Mouse (Mus musculus) hindbrain, embryonic 13.5 days (tissue): ENCODE measurements at regions not wholly inside any gene's neighbourhood (a gene's known extent, or its start where the extent isn't known, plus 50 kb on each side); places are given as distances from the start of the nearest gene placed in this dataset.

Source experiments
- ATAC-seq: fragments of 200-750 bp; cut with Nextera tagmentation; 2 replicates; pipeline ENCODE4 v1.8.0; 2017; ENCODE audit warnings: moderate TSS enrichment; ENCODE audit not compliant: low FRiP score
- H3K27ac ChIP-seq: fragments of 300-500 bp; sonication (generic); 2 replicates; pipeline ENCODE4 v1.5.1; 2015; ENCODE audit warnings: inconsistent platforms, mild to moderate bottlenecking, moderate library complexity
- H3K27me3 ChIP-seq: fragments of 300-500 bp; sonication (generic); 2 replicates; pipeline ENCODE4 v1.6.1; 2015; ENCODE audit warnings: mild to moderate bottlenecking, inconsistent platforms
- H3K36me3 ChIP-seq: fragments of 300-500 bp; sonication (generic); 2 replicates; pipeline ENCODE4 v1.6.1; 2015; ENCODE audit warnings: mild to moderate bottlenecking, inconsistent platforms
- H3K4me1 ChIP-seq: fragments of 300-500 bp; sonication (generic); replicated peaks from 2 replicates; pipeline ENCODE4 v1.6.1; 2015; ENCODE audit warnings: inconsistent platforms
- H3K4me2 ChIP-seq: fragments of 300-500 bp; sonication (generic); 2 replicates; pipeline ENCODE4 v1.6.1; 2015; ENCODE audit warnings: inconsistent platforms, mild to moderate bottlenecking, moderate library complexity
- H3K4me3 ChIP-seq: fragments of 300-500 bp; sonication (generic); 2 replicates; pipeline ENCODE4 v1.5.1; 2015; ENCODE audit warnings: mild to moderate bottlenecking, inconsistent platforms
- H3K9ac ChIP-seq: fragments of 300-500 bp; sonication (generic); 2 replicates; pipeline ENCODE4 v1.6.1; 2015; ENCODE audit warnings: mild to moderate bottlenecking, inconsistent platforms
- H3K9me3 ChIP-seq: fragments of 300-500 bp; sonication (generic); 2 replicates; pipeline ENCODE4 v1.6.1; 2016; ENCODE audit warnings: inconsistent platforms
- WGBS: fragments of 180-500 bp; shearing (Covaris S2); methylation state at CpG from one replicate; pipeline ENCODE4 v1.1.7; 2015; 5-methylcytosine and 5-hydroxymethylcytosine counted together

DNA sequence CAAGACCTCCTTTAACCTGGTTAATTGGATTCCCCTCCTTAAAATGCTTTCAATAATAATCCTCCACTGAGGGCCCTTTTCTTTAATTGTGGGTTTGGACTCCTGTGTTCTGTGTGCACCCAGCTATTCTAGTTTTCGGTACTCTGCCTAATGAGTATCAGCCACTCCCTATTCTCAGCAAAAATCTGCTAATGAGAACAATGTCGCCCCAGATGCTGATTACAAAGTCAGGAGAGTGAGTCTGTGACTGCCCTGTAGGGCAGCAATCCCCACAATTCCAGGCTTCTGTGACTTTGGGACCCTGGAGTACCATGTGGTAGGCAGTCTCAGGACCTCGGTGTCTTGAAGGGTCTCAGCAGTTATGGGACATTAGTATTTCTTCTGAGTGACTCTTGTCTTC is 324.6 kb upstream of the Adamts16 start:
- Histone ChIP-seq H3K27ac (no peak overlapping the region), H3K4me2 (no peak overlapping the region), H3K9me3 (no peaks in the 10 kb centered on the region), H3K4me1 (peaks cover 14% of the 10 kb centered on the region), H3K36me3 (no peaks in the 10 kb centered on the region), H3K4me3 (no peak overlapping the region), H3K9ac (no peak overlapping the region), H3K27me3 (peaks cover 14% of the 10 kb centered on the region)
- 29% methylated on average over 3 of the region's 3 CpGs for WGBS
- ATAC-seq = no peak

DNA sequence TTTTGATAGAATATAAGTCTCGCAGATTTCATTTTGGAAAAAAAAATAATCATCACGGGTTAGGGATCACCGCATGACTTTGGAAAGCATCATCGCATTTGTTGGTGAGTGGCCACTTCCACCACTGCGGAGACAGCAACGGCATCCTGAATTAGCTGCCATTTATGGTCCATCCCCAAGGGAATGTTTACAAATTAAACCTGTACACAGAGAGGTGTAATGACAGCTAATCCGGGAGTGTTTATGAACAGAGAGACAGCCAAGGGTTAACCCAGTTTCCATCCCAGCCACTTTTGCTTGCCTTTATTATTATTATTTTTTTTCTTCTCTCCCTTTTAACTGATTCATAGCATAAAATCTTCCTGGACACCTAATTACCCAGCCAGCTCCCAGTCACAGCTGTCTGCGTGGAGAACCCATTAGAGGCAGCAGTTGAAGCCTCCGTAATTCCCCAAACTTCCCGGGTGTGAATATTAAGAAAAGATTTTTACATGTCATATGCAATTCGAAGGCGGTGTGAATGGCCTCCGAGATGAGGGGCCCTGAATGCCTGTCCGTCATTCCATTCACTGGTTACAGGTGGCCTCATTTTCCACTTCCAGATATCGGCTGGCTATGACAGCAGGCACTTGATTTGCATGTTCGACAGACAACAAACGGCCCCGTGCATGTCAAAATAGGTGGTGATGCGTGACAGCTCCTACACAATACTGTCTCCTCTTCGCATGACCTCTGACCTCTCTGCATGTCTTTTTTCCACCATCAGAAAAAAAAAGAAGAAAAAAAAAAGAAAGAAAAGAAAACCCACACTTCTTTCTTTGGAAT is 323.7 kb upstream of the Adamts16 start:
- H3K4me1 ChIP-seq = peaks cover 18% of the 10 kb centered on the region
- peaks cover 18% of the 10 kb centered on the region for H3K27me3 ChIP-seq
- 25% methylated on average over 20 of the region's 20 CpGs for WGBS
- H3K27ac ChIP-seq = peak overlapping the region; percentile 13; the same call in 1 of the 2 replicates
- ATAC-seq = peak; percentile 68; the same call in 1 of the 2 replicates
- H3K4me3 ChIP-seq = no peak overlapping the region
- H3K4me2 ChIP-seq = peak overlapping the region; percentile 15; the same call in 1 of the 2 replicates
- H3K9ac ChIP-seq = no peak overlapping the region
- no peaks in the 10 kb centered on the region for H3K36me3 ChIP-seq
- H3K9me3 ChIP-seq = no peaks in the 10 kb centered on the region

DNA sequence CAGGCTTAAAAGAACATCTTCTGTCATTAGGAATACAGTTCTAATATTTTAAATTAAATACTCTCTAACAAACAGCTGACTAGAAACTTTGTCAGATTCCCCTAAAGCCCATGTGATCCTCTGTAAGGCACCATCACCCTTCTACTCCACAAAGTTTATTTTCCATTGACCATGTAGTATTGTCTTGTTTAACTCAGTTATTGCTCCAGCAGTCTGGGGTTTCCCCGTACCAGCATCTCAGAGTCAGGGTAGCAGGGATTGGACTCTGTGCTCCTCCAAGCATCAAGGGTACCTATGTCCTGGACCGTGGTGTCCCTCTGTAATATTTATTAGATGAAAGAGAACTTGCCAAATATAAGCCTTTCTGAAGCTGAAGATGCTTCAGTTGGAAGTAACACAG is 322.4 kb upstream of the Adamts16 start:
- peaks cover 19% of the 10 kb centered on the region for H3K27me3 ChIP-seq
- no peak overlapping the region for H3K4me3 ChIP-seq
- no peaks in the 10 kb centered on the region for H3K9me3 ChIP-seq
- ATAC-seq = no peak
- no peak overlapping the region for H3K9ac ChIP-seq
- H3K36me3 ChIP-seq = no peaks in the 10 kb centered on the region
- no peak overlapping the region for H3K4me2 ChIP-seq
- peaks cover 19% of the 10 kb centered on the region for H3K4me1 ChIP-seq
- H3K27ac ChIP-seq = no peak overlapping the region
- WGBS = 88% methylated on average over 2 of the region's 2 CpGs

DNA sequence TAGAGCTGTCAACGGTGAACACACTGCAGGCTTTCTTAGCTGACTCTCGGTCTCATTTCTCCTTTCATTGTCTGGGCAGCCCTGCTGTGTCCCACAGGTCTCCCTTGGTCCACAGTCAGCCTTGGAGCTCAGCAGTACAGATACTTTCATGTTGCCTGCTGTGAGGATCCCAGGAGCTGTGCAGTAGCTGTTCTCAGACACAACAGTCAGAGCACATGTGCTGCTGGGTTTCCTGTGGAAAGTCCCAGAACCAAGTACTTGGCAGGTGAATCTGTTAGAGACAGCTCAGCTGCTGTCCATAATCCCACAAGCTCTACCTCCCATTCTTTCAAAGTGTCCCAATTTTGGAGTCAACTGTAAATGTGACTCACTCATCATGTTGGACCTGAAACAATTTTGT is 321.3 kb upstream of the Adamts16 start:
- 52% methylated on average over 2 of the region's 2 CpGs for WGBS
- ATAC-seq = no peak

DNA sequence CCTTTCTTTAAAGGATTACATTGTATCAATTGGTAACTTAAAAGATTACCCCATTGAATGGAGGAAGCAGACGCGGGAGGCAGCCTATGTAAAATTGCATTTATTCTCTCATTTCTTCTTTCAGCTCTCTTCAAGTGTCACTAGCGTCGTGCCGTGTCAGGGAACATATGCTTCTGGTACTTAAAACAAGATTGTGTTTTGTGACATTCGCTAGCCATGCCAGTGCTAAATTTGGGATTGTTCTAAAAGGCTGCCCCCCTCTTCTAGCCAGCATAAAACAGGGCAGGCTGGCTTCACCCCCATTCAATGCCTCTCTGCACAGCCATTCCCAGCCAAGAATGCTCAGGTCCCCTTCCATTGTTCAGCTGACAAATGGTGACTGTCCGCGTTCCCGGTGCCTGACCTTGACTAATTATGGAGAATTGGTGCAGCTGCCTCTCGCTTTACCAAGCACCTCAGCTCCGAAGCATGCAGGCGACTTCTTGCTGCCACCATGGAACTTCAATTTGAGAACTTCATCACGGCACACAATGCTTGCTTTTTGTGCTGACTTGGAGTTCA is 316.8 kb upstream of the Adamts16 start:
- ATAC-seq = peak; percentile 91
- peak overlapping the region; percentile 51 for H3K4me2 ChIP-seq
- no peaks in the 10 kb centered on the region for H3K9me3 ChIP-seq
- H3K4me3 ChIP-seq = peak overlapping the region; percentile 21
- peaks cover 31% of the 10 kb centered on the region for H3K4me1 ChIP-seq
- H3K36me3 ChIP-seq = no peaks in the 10 kb centered on the region
- peaks cover 17% of the 10 kb centered on the region for H3K27me3 ChIP-seq
- H3K9ac ChIP-seq = peak overlapping the region; percentile 58
- peak overlapping the region; percentile 61; the same call in 1 of the 2 replicates for H3K27ac ChIP-seq
- 12% methylated on average over 13 of the region's 13 CpGs for WGBS

More for the DNA sequence above, 321.3 kb upstream of the Adamts16 start:
- Histone ChIP-seq H3K4me1 (peaks cover 29% of the 10 kb centered on the region), H3K4me3 (no peak overlapping the region), H3K9me3 (no peaks in the 10 kb centered on the region), H3K9ac (no peak overlapping the region), H3K27ac (no peak overlapping the region), H3K4me2 (no peak overlapping the region), H3K27me3 (peaks cover 19% of the 10 kb centered on the region), H3K36me3 (no peaks in the 10 kb centered on the region)

DNA sequence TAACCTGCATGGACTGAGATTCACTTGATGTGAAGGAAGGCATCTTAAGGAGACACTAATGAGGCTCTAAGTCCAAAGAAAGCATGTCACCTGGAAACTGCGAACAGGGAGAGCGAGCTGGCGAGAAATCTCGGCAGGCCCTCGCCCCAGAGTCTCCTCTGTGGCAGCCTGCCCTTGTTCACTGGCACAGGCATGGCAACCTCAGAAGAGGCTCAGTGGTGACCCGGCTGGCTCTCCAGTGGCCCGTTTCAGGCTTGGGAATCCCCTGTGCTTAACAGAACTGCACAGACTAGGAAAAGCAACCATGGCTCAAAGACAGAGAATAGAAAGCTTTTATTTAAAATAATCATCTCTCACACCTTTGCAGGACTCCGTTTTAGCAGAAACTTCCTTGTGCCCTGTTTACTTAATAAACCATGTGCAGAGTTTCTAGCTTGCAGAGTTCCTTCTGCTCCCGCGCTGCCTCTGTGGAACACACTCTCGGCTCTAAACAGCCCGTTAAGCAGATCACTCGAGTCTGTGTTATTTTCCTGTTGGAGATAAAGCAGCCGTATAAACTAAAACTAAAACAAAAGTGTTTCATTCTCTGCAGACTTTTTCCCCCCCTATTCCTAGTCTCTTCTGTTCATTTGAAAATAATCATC is 316.2 kb upstream of the Adamts16 start:
- Histone ChIP-seq H3K9ac (peak overlapping the region; percentile 47; the same call in 1 of the 2 replicates), H3K27me3 (peaks cover 14% of the 10 kb centered on the region), H3K27ac (peak overlapping the region; percentile 61; the same call in 1 of the 2 replicates), H3K9me3 (no peaks in the 10 kb centered on the region), H3K4me3 (peak overlapping the region; percentile 21), H3K4me2 (peak overlapping the region; percentile 51), H3K4me1 (peaks cover 31% of the 10 kb centered on the region), H3K36me3 (no peaks in the 10 kb centered on the region)
- WGBS = 24% methylated on average over 14 of the region's 14 CpGs
- ATAC-seq = no peak

DNA sequence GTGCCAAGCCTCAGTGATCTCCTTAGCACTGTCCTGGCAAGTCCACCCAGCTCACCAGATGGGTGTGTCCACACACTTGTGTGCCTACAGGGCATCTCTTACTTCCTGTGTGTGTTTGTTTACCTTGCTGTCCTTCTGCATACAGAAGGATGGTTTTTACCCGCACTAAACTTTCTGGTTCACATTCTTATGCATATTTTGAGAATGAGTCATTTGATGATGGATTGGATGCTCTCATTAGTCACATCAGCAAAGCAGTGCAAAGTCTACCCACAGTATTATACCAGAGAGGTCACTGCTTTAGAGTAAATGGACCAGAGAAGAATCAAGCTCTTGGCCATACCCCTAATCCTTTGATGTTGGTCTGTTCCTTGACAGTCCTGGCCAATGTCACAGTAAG is 308.5 kb upstream of the Adamts16 start:
- no peak for ATAC-seq
- Histone ChIP-seq H3K36me3 (no peaks in the 10 kb centered on the region), H3K27ac (no peak overlapping the region), H3K4me1 (peaks cover 13% of the 10 kb centered on the region), H3K9me3 (no peaks in the 10 kb centered on the region), H3K27me3 (peaks cover 15% of the 10 kb centered on the region), H3K4me2 (no peak overlapping the region), H3K9ac (no peak overlapping the region), H3K4me3 (no peak overlapping the region)
- 41% methylated on average over 1 of the region's 1 CpGs for WGBS

DNA sequence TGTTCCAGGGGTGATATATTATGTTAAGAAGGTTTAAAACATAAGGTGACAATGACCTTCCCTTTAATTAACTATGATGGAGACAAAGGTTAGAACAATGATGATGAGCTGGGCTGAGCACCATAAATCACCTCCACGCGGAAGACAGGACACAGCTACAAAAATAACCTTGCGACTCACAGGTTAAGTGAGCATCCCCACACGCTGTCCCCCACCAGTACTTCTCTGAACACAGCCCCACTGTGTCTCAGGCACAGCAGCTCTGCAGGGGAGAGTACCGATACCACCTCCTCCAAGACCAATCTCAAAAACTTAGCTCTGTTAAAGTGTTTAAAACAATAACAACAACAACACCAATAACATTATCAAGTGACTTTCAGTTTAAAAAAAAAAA is 307.7 kb upstream of the Adamts16 start:
- WGBS = 25% methylated on average over 5 of the region's 5 CpGs
- no peak overlapping the region for H3K4me3 ChIP-seq
- 0 out of 2 replicates have a peak, but pooled peaks have one; percentile 60 for ATAC-seq

DNA sequence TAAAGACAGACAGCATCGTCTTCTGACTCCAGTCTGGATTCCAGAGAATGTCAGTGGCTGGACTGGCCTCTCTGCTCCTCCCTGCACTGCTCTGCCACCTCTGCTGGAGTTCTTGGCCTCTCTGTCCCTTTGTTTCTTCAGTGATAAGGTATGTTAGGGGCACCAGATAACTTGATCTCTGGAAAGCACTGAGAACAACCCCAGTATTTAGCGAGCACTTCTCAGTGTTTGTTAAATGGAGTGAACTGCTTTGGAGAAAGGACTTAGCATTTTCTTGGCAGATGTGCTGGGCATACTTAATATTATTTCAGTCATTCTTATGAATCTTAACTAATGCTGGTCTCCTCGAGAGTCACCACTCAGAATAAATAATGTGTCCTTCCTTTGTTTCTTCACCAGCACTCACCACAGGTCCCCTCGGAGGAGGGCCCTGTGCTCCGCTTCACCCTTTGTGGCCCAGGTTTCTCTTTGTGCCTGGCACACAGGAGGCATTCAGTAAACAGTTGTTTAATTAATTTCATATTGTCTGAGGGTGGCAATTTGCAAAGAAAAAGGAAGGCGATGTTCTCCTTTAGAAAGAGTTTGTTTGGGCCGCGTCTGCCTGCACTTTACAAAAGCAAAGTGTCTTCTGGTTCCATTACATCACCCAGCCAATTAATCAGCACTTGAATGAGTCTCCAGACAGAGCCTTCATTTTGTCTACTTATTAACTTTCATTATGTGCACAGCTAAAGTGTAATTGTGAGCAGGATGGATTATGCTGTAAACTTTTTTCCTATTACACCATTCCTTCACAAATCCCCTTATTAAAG is 307.1 kb upstream of the Adamts16 start:
- H3K4me1 ChIP-seq = peaks cover 13% of the 10 kb centered on the region
- H3K27ac ChIP-seq = no peak overlapping the region
- 9% methylated on average over 8 of the region's 8 CpGs for WGBS
- no peaks in the 10 kb centered on the region for H3K36me3 ChIP-seq
- H3K9me3 ChIP-seq = no peaks in the 10 kb centered on the region
- no peak overlapping the region for H3K4me3 ChIP-seq
- H3K9ac ChIP-seq = no peak overlapping the region
- H3K4me2 ChIP-seq = no peak overlapping the region
- peaks cover 16% of the 10 kb centered on the region for H3K27me3 ChIP-seq
- ATAC-seq = peak; percentile 75

More for the DNA sequence above, 307.7 kb upstream of the Adamts16 start:
- Histone ChIP-seq H3K9ac (no peak overlapping the region), H3K4me2 (no peak overlapping the region), H3K9me3 (no peaks in the 10 kb centered on the region), H3K27me3 (peaks cover 16% of the 10 kb centered on the region), H3K27ac (no peak overlapping the region), H3K36me3 (no peaks in the 10 kb centered on the region), H3K4me1 (peaks cover 13% of the 10 kb centered on the region)

DNA sequence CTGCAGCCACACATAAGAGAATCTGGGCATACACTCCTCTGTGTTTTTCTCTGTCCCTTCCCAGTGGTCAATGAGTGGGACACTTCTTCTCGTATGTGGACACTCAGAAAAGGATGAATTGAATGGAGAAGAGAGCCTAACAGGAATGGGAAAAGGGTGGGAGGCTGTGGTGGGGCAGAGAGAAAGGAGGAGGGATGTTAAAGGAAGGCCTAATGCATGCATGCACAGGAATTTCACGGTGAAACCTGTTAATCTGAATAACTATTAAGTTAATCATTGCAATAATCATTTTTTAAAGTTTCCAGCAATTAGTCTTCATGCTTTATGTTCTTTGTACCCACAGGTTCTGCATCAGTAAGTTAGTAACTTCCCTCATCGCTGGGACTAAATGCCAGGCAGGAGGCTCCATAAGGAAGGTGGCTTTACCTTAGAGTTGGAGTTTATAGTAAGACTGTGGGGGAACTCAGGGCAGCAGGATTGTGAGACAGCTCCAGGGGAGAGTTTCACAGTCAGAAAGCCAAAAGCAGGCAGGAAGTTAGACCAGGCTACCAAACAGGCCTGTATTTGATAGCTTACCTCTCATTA is 305.3 kb upstream of the Adamts16 start:
- H3K4me1 ChIP-seq = peaks cover 13% of the 10 kb centered on the region
- no peak overlapping the region for H3K27ac ChIP-seq
- no peak overlapping the region for H3K4me3 ChIP-seq
- H3K27me3 ChIP-seq = peaks cover 16% of the 10 kb centered on the region; the same call in 1 of the 2 replicates
- WGBS = 65% methylated on average over 3 of the region's 3 CpGs
- ATAC-seq = no peak
- H3K4me2 ChIP-seq = no peak overlapping the region
- no peaks in the 10 kb centered on the region for H3K36me3 ChIP-seq
- H3K9me3 ChIP-seq = no peaks in the 10 kb centered on the region
- H3K9ac ChIP-seq = no peak overlapping the region

DNA sequence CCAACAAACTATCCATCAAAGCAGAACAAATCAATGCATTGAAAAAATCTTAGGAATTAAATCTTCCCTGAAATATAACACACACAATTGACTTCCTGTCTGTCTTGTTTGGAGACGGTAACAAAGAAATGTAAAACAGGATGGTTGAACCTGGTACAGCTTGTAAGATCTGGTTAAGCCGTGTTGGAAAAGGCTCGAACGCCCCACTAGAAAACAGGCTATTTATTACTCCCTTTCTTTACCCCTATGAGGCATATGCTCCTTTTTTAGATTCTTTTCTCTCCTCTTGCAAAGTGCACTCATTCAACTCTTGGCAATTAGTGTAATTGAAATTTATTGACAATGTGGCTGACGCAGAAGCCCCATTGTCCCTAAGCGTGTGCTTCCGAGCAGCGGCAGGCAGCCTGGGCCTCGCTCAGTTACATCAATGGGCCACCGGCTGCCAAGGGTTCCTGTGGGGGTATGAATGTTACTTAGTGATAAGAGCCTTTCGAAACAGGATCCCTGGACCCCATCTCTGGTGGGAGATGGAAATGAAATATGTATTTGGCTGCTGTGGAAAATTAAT is 297.2 kb upstream of the Adamts16 start:
- no peak overlapping the region for H3K4me2 ChIP-seq
- H3K9me3 ChIP-seq = no peaks in the 10 kb centered on the region
- H3K9ac ChIP-seq = no peak overlapping the region
- H3K27ac ChIP-seq = no peak overlapping the region
- H3K4me3 ChIP-seq = no peak overlapping the region
- peaks cover 13% of the 10 kb centered on the region for H3K27me3 ChIP-seq
- no peaks in the 10 kb centered on the region for H3K36me3 ChIP-seq
- ATAC-seq = peak; percentile 59; the same call in 1 of the 2 replicates
- 24% methylated on average over 11 of the region's 11 CpGs for WGBS
- H3K4me1 ChIP-seq = peaks cover 21% of the 10 kb centered on the region
